Mouse (Mus musculus) CH12.LX (cell line): ENCODE results near the gene Cacng2.

Source experiments
- CTCF ChIP-seq, 2 experiments: IDR thresholded peaks in 1 of 2; conservative IDR thresholded peaks in 1 of 2; 2 replicates each; pipeline ENCODE4 v1.5.1; 2011 to 2012; ENCODE audit warnings: low read depth in 2 of 2, low read length in 2 of 2, improper control_type of control experiment in 1 of 2, inconsistent platforms in 1 of 2, mild to moderate bottlenecking in 1 of 2, moderate library complexity in 1 of 2
- EP300 ChIP-seq: IDR thresholded peaks from 2 replicates; pipeline ENCODE4 v1.6.1; 2011; ENCODE audit warnings: low read length, improper control_type of control experiment
- HCFC1 ChIP-seq: IDR thresholded peaks from 2 replicates; pipeline ENCODE4 v1.6.1; 2012; ENCODE audit warnings: low read depth, mild to moderate bottlenecking, inconsistent platforms, low read length, improper control_type of control experiment
- MAFK ChIP-seq: IDR thresholded peaks from 2 replicates; pipeline ENCODE4 v1.6.1; 2011; ENCODE audit warnings: low read length, improper control_type of control experiment; ENCODE audit not compliant: insufficient replicate concordance
- NELFE ChIP-seq: IDR thresholded peaks from 2 replicates; pipeline ENCODE4 v1.6.1; 2011; ENCODE audit warnings: low read depth, low read length, improper control_type of control experiment
- POLR2A ChIP-seq: IDR thresholded peaks from 2 replicates; pipeline ENCODE4 v1.6.1; 2011; ENCODE audit warnings: low read depth, mild to moderate bottlenecking, improper control_type of control experiment, low read length
- ZMIZ1 ChIP-seq: IDR thresholded peaks from 2 replicates; pipeline ENCODE4 v1.6.1; 2012; ENCODE audit warnings: low read depth, mild to moderate bottlenecking, inconsistent platforms, low read length, improper control_type of control experiment

GRCm38 (mm10) chr15:77960693-77961092 lies 159.1 kb downstream of the Cacng2 start:
- TF ChIP-seq ZMIZ1: no peak
- no peak for TF ChIP-seq EP300
- no peak for TF ChIP-seq HCFC1
- TF ChIP-seq POLR2A: no peak
- no peak for TF ChIP-seq MAFK
- TF ChIP-seq NELFE: no peak
- TF ChIP-seq CTCF (conservative IDR thresholded peaks at IDR 0.05 in 1 of 2, IDR thresholded peaks at IDR 0.05 in 1 of 2; ENCODE audit: low read depth in 2 of 2, low read length in 2 of 2): no peak
